In genomic region chr9:100731839-100732238, GRCm38 (mm10) we compare ENCODE assay signal across 21 mouse cellular contexts.
A peak's percentile ranks its signal among the peaks of the same experiment; 100 is the strongest.
DNase-seq lines count a peak whose midpoint lies in the region; ATAC-seq and TF ChIP-seq lines count a peak whose summit lies in the region.
"Had no signal": no experiment of that assay in that cellular context is flagged by ENCODE, and none has a peak within 500 bp of the region (broad histone marks: within the 10 kb centered on the region; RNA-seq: fewer than 3 reads in every experiment).

No protein-coding gene starts in this region.

- H3K36me3 ChIP-seq in splenic B cell, adult 2 months (ENCODE audit: control insufficient read depth, insufficient read depth, low read length, poor library complexity, severe bottlenecking): no peaks in the 10 kb centered on the region
- H3K36me3 ChIP-seq in kidney, embryonic 15.5 days: no peaks in the 10 kb centered on the region
- H3K36me3 ChIP-seq in liver, postnatal 0 days (replicated peaks; ENCODE audit: insufficient read depth, low read length): no peaks in the 10 kb centered on the region
- H3K36me3 ChIP-seq: embryonic facial prominence, embryonic 10.5 days; embryonic facial prominence, embryonic 12.5 days; forebrain, embryonic 15.5 days had no signal

- no peak overlapping the region for H3K27ac ChIP-seq in kidney, embryonic 15.5 days
- H3K27ac ChIP-seq in liver, postnatal 0 days (ENCODE audit: low read depth): no peak overlapping the region
- H3K27ac ChIP-seq: embryonic facial prominence, embryonic 10.5 days; embryonic facial prominence, embryonic 12.5 days; forebrain, embryonic 13.5 days; forebrain, embryonic 15.5 days had no signal

- no peaks in the 10 kb centered on the region for H3K9me3 ChIP-seq in kidney, embryonic 15.5 days (replicated peaks)
- H3K9me3 ChIP-seq in liver, postnatal 0 days (ENCODE audit: low read length): no peaks in the 10 kb centered on the region
- H3K9me3 ChIP-seq: embryonic facial prominence, embryonic 10.5 days; embryonic facial prominence, embryonic 12.5 days; forebrain, embryonic 13.5 days; forebrain, embryonic 15.5 days had no signal

- H3K27me3 ChIP-seq in splenic B cell, adult 2 months (ENCODE audit: control insufficient read depth, insufficient read depth, low read length, poor library complexity, severe bottlenecking): no peaks in the 10 kb centered on the region; the same call in 1 of the 2 replicates
- H3K27me3 ChIP-seq in kidney, embryonic 15.5 days: no peaks in the 10 kb centered on the region
- H3K27me3 ChIP-seq in liver, postnatal 0 days (ENCODE audit: insufficient read depth, low read length): no peaks in the 10 kb centered on the region
- H3K27me3 ChIP-seq: embryonic facial prominence, embryonic 12.5 days; forebrain, embryonic 13.5 days; forebrain, embryonic 15.5 days; Patski had no signal

- no peak for TF ChIP-seq CTCF in liver, postnatal 0 days (IDR thresholded peaks at IDR 0.05; ENCODE audit: low read depth)

- no peak overlapping the region for H3K4me2 ChIP-seq in kidney, embryonic 15.5 days
- H3K4me2 ChIP-seq in liver, postnatal 0 days (ENCODE audit: low read depth, low read length): no peak overlapping the region
- H3K4me2 ChIP-seq: embryonic facial prominence, embryonic 12.5 days; forebrain, embryonic 13.5 days; forebrain, embryonic 15.5 days had no signal

- no peak overlapping the region for H3K4me3 ChIP-seq in kidney, embryonic 15.5 days (replicated peaks)
- H3K4me3 ChIP-seq in liver, postnatal 0 days (ENCODE audit: low read depth, low read length): no peak overlapping the region
- H3K4me3 ChIP-seq: embryonic facial prominence, embryonic 10.5 days; embryonic facial prominence, embryonic 12.5 days; forebrain, embryonic 13.5 days; forebrain, embryonic 15.5 days had no signal

- H3K9ac ChIP-seq in kidney, embryonic 15.5 days: no peak overlapping the region
- H3K9ac ChIP-seq in liver, postnatal 0 days (replicated peaks): no peak overlapping the region
- H3K9ac ChIP-seq: embryonic facial prominence, embryonic 12.5 days; forebrain, embryonic 13.5 days; forebrain, embryonic 15.5 days; forebrain, postnatal 0 days had no signal

- 85% methylated on average over 1 of the region's 1 CpGs for WGBS in kidney, embryonic 15.5 days
- 78% methylated on average over 1 of the region's 1 CpGs for WGBS in liver, postnatal 0 days (ENCODE audit: insufficient replicate concordance)

- TF ChIP-seq EP300 in liver, postnatal 0 days (IDR thresholded peaks at IDR 0.05; ENCODE audit: low read depth): no peak

- H3K4me1 ChIP-seq in kidney, embryonic 15.5 days: no peaks in the 10 kb centered on the region
- H3K4me1 ChIP-seq in liver, postnatal 0 days (ENCODE audit: insufficient read depth): peaks cover 16% of the 10 kb centered on the region
- H3K4me1 ChIP-seq: embryonic facial prominence, embryonic 12.5 days; forebrain, embryonic 15.5 days had no signal

- peak; percentile 49 for DNase-seq in A20 (ENCODE audit: low read depth, low spot score)
- DNase-seq in splenic B cell, adult 2 months (ENCODE audit: low read depth, low spot score): peak; percentile 18
- no peak for DNase-seq in right cerebral cortex, postnatal 14 days
- no peak for DNase-seq in liver, postnatal 0 days
- DNase-seq: adrenal gland, adult 8-10 months; adrenal gland, postnatal 14 days; adrenal gland, postnatal 36 days; cerebellum, adult 11-12 months; cerebellum, adult 2 months; cerebellum, adult 9-10 months; cerebellum, postnatal 10 days; cerebellum, postnatal 25 days; forebrain, postnatal 0 days had no signal

- ATAC-seq in granulocyte monocyte progenitor cell, adult 5-6 weeks (replicated peaks; ENCODE audit: poor library complexity, severe bottlenecking): peak; percentile 34; the same call in 1 of the 2 replicates
- ATAC-seq in kidney, embryonic 15.5 days (replicated peaks; ENCODE audit: low FRiP score): no peak
- no peak for ATAC-seq in liver, postnatal 0 days
- ATAC-seq: activated CD4-positive, CD25-positive, alpha-beta regulatory T cell, adult 4 months; forebrain, embryonic 13.5 days; forebrain, embryonic 15.5 days; forebrain, postnatal 0 days; Patski had no signal

Comparison
In these comparisons a context has a peak if more than half of its experiments do, and no peak if none do; other contexts are left out.
1. DNase-seq: peak in A20 (single experiment) and splenic B cell, adult 2 months (single experiment); none in right cerebral cortex, postnatal 14 days (single experiment) and liver, postnatal 0 days (single experiment).